Mouse (Mus musculus) liver, adult 2 months (tissue): ENCODE measurements around the gene Hhip.

Experiments used
- CTCF ChIP-seq: fragments of 200-500 bp; IDR thresholded peaks from 2 replicates; pipeline ENCODE4 v1.5.1; 2011; ENCODE audit warnings: low read depth, low read length, control low read depth
- POLR2A ChIP-seq: fragments of 200-500 bp; IDR thresholded peaks from 2 replicates; pipeline ENCODE4 v1.6.1; 2011; ENCODE audit warnings: low read length, control low read depth; ENCODE audit not compliant: insufficient read depth; ENCODE audit errors: extremely low read depth

DNA sequence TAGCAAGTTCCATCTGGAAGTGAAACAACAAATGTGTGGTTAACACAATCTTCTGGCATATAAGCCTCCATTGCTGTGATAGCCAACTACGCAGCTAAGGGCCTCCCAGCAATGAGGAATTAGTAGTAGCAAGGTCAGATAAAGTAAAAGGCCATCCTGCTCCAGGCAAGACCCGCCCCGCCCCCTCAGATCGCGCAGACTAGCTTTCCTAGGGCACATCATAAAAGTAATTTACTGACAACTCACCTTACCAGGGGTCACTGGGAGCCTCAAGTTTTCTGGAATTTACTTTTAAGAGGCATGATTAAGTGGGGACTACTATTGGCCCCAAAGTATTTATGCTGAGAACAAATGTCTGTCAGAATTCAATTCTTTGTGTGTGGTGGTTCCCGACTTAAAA is 28.2 kb downstream of the Hhip start:
- TF ChIP-seq CTCF (no peak), POLR2A (no peak)
